Mouse (Mus musculus): ENCODE measurements around the gene Fbp2.
"Not testable (repeated sequence)": the region's sequence is repeated elsewhere in the genome, so short reads cannot be mapped to it uniquely, and the experiment has no call there.

Gene Fbp2

DNA sequence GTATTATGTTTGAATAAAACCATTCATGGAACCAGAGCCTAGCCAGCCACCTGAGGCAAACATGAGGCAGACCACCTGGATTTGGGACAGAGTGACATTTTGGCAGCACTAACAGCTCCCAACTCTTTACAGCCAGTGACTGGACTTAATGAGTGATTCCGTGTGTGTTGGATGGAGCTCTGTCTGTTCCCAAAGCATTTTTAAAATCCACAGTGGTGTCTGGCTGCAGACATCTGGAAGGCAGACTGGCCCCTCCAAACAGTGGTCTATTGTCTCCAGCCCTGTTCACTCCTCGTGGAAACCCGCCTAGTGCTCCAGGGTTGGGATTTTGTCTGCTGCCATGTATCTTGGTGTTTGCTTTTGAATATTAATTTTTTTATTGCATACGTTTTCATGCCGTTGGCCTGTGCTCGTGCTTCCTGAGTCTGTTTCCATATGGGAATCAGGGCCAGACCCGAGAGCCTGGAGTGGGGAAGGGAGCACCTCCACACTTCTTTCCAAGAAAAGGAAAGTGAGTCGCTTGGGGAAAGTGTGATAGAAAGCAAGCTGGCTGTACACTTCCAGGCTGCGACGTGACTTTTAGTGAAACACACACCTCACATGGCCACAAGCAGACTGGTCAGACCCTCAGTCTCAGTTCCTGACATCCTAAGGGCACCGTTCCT lies 7.6 kb upstream of the Fbp2 start:
- DNase-seq (ENCODE audit: low spot score in 2 of 2), result no peak

DNA sequence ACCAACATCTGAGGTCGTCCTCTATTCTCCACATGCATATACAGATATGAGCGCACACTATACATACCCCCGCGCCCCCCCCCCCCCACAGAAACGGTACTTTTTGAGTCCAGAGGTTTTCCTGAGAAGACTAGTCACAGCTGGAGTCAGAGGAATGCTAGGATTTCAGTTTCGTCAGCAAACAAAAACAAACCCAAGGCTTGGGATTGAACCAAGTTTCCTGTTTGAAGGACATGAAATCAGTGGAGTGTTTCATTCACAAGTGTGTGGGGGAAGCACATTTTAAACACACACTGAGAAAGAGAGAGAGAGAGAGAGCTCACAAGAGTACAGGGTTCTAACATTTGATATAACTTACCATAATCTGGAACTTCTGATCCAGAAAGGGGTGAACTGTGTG lies 5.5 kb upstream of the Fbp2 start:
- DNase-seq (ENCODE audit: low spot score in 2 of 2), result no peak

DNA sequence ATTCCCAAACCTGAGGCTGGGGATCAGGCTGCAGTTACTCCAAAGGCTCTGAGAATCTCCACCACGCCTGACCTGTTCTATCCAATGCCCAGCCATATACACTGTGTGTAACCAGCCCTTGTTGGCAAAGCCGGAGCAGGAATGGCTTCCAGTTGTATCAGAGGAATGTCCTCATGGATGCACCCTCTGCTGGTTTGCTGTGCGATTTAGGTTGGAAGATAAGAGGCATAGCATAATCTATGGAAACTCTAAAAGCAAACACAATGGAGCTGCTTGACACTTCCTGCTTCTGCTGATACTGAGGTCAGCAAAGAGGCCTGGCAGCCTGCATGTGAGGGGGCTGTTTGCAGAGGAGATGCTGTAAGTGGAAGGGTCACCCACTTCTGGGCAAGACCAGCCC lies 4.7 kb upstream of the Fbp2 start:
- no peak for DNase-seq (ENCODE audit: low spot score in 2 of 2)

DNA sequence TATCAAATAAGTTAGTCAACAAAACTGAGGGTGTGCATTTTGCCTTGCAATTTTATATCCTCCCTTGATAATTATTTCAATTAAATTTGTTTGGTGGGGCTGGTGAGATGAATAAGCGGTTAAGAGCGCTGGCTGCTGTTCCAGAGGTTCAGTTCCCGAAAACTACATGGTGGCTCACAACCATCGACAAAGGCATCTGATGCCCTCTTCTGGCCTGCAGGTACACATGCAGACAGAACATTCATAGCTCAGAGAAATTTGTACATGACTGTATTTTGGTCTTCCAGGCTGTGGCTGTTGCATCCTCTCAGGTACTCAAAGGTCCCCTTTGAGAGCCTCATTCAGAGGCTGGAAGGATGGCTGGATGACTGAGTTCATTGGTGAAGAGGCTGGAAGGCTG lies 1.8 kb upstream of the Fbp2 start:
- DNase-seq (ENCODE audit: low spot score in 2 of 2), result no peak

DNA sequence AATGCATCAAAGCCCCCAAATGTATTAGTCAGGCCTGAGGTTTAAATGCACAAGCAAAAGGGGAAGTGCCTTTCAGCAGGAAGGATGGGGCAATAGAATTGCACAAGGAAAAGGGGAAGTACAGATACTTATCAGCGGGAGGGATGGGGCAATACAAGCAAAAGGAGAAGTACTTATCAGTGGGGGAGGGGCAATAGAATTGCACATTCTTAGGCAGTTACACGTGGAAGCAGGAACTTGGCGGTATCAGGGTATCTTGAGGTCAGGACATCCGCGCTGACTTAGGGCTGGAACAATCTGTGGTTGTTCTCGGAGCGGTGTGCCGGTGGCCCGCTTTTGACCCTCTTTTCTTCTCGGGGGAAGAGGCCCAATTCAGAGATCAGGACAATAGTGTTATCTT lies 1.0 kb upstream of the Fbp2 start:
- DNase-seq (ENCODE audit: low spot score in 2 of 2), result not testable (repeated sequence)

DNA sequence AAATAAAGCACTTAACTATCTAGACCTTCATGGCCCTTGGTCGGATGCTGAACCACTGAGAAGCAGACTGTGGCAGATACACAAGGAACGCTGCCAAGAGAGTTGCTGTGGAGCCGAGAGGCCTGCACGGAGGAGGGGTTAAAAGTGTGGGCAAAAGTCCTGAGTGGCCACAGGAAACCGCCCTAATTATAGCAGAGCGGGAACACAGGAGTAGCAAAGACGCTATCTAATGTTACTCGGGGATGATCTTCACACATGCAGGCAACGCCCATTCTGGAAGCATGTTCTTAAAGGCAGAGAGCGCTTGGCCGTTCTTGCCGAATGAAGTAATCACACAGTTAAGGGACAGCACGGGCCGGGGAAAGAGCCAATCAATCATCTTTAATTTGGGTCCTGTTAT lies 1.4 kb downstream of the Fbp2 start:
- no peak for DNase-seq (ENCODE audit: low spot score in 2 of 2)

DNA sequence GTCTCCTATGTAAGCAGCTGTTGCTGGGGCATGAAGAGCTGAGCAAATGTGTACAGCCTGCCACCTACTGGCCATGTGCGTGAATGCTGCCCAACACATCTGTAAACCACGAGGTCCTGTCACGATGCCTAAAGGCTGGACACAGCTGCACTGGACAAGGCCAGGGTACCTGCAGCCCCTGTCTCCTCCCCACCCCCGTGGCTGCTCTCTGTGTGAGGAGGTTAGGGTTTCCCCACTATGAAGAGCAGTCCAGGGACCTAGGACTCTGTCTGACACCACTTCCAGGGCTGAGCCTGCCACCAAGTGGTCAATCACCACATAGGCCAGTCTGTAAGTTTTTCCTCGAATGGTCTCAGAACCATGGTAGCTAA lies 1.9 kb downstream of the Fbp2 start:
- DNase-seq (ENCODE audit: low spot score in 2 of 2), result peak; percentile 54 to 65

DNA sequence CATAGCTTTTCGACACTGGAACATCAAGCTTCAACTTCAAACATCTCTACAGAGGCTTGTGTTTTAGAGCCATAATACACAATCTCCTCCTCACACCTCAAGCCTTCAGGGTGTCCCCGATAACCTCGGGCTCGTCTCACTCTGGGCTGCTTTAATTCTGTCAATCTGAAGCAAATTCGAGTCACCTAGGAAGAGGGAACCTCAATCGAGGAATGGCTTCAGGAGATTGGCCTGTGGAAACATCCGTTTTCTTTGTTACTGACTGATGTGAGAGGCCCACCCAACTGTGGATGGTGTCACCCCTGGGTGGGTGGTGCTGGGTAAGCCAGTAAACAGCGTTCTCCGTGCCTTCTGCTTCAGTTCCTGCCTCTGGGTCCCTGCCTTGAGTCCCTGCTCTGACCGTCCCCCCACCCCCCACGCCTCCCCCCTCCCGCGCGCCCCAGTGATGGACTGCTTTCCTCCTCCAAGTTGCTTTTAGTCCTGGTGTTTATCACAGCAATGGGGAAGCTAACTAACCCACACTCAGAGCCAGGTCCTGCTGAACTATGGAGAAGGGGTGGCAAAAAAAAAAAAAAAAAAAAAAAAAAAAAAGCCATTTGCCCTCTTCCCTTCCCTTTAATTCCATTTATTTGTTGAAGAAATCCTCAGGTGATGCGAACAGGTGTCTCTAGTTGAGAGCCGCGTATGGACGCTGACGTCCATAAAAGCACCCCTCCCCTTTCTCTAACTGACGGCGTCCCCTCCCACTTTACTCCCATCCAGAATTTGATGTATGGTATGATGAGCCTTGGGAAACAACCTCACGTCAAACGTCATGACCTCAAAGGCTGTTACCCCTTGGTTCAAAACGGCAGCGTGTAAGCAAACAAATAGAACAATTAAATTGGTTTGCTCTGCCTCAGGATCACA lies 2.6 kb downstream of the Fbp2 start:
- no peak for DNase-seq (ENCODE audit: low spot score in 2 of 2)

DNA sequence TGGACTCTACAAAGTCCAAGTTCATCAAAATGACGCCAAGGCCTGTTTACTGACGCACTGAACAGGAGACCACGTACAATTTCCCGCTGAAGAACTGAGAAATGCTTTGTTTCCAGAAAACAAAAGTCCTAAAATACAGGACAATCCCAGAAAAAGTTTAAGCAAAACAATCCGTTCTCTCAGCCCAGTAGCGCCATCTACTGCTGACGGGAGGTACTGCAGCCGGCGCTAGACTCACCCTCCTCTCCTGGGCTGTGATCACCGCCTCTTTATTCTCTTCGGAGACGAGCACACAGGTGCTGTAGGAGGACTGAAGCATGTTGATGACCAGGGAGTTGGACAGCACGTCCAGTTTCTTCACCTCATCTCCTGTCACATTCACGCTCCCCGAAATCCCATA lies 3.6 kb downstream of the Fbp2 start:
- peak; percentile 19 to 25 for DNase-seq (ENCODE audit: low spot score in 2 of 2)

DNA sequence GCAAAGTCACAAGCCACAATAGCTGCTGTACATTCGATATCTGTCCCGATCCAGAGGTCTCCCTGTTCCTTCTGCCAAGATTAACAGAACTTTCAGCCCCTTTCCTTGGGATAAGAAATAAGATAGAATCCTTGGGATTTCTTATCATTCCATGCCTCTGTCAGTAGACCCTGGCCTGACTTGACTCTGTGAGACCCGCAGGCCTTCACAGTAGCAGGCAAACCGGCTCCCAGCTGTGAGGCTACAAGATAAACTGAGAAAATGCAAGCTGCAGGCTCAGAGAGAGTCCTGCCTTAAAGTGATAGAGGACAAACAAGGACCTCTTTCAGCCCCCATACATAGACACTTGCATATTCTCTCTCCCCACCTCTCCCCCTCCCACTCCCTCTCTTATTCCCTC lies 24.9 kb downstream of the Fbp2 start:
- no peak for DNase-seq (ENCODE audit: low spot score in 2 of 2)

DNA sequence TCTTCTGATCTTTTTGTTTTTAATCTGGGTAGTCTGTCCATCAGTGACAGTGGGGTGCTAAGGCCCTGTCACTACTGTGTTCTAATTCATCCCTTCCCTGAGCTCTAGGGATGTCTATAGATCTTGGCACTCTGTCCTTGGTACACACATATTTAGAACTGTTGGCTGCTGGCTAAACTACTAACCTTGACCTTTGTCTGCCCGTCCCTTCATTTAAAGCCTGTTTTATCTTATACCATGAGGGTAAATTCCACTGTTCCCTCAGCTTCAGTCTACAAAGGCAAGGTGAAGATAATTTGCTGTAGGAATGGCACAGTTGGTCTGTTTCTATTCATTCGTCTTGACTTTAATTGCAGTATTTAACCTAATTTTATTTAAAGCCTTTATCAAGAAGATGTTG lies 26.0 kb downstream of the Fbp2 start:
- DNase-seq (ENCODE audit: low spot score in 2 of 2), result no peak

DNA sequence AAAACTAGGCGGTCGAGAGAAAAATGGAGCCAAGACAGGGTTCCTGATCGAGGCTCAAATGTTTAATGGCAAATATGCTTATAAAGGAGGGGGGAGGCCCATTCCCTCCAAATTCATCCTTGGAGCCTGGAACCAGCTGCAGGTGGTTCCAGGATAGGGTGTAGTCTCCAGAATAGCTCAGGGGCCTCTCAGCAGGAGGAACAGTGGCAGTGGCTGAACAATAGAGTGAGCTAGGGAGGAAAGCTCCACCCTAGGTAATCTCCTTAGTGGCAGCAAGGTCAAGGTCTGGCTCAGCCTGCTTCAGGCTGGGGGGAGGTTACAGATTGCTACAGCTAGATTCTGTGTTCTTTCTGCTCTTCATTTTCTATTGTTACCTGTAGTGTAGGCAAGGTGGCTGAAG lies 42.5 kb downstream of the Fbp2 start:
- not testable (repeated sequence) for DNase-seq (ENCODE audit: low spot score in 2 of 2)

DNA sequence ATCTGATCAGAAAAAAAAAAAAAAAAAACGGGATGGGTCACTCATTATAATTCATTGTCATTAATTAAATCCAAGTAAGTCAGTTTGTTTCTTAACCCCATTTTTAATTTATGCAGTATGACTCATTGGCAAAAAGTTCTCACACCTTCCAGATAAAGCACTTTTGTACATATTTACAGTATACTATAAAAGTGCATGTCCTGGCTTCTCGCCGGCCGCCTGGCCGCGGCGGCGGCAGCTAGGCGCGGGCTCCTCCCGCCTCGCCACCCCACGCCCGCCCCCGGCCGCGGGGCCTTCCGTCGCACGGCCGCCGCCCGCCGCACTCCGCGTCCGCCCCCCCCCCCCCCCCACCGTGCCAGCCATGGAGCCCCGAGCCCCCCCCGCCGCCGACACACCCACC lies 45.5 kb downstream of the Fbp2 start:
- no peak for DNase-seq (ENCODE audit: low spot score in 2 of 2)

DNA sequence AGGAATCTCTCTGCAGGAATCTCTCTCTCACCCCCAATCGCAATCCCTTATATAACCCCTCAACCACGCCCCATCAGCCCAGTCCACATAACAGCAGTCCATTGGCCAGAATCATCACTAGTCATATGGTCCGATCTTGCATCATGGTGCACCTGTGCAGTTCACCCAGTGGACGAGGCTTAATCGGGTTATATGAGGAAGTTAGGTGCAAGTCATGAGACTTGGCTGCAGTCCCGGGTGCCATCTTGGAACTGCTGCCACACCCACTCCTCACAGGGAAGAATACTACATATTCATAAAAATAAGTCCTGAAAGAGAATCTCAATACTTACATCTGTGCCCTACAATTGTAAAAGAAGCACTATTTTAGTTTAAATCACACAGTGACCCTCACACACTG lies 50.2 kb downstream of the Fbp2 start:
- not testable (repeated sequence) for DNase-seq (ENCODE audit: low spot score in 2 of 2)
